Mouse (Mus musculus): ENCODE data around the gene Stat1.

GRCm38 (mm10) chr1:52121052-52121451, 1.8 kb downstream of the Stat1 start:
- no peak for TF ChIP-seq TCF12 (IDR thresholded peaks at IDR 0.05; ENCODE audit: insufficient read depth, poor library complexity, severe bottlenecking)
- no peak for TF ChIP-seq POLR2A (IDR thresholded peaks at IDR 0.05; ENCODE audit: insufficient read length, low read depth)
- no peak for TF ChIP-seq SRF (IDR thresholded peaks at IDR 0.05; ENCODE audit: control insufficient read depth, insufficient read length, low read depth)

All from myocyte (in vitro differentiated cells).